Mouse (Mus musculus) liver, postnatal 0 days (tissue): ENCODE measurements around the gene Qars. TPM values are rescaled to one million over a fixed set of nuclear protein-coding genes. Genes with fewer than 3 reads are reported as not detected.

Experiments
- ATAC-seq: fragments of 200-750 bp; cut with Nextera tagmentation; 2 replicates; pipeline ENCODE4 v1.8.0; 2017; ENCODE audit warnings: mild to moderate bottlenecking, moderate library complexity
- DNase-seq: peaks from one replicate; pipeline ENCODE4 v3.0.0-alpha.2; 2016
- H3K27ac ChIP-seq: fragments of 300-500 bp; sonication (generic); 2 replicates; pipeline ENCODE4 v1.5.1; 2014; ENCODE audit warnings: antibody characterized with exemption, moderate library complexity, mild to moderate bottlenecking, low read depth
- H3K27me3 ChIP-seq: fragments of 300-500 bp; sonication (generic); 2 replicates; pipeline ENCODE4 v1.6.1; 2014; ENCODE audit warnings: low read length, control low read depth, mixed read lengths; ENCODE audit not compliant: insufficient read depth
- H3K36me3 ChIP-seq: fragments of 300-500 bp; sonication (generic); replicated peaks from 2 replicates; pipeline ENCODE4 v1.6.1; 2014; ENCODE audit warnings: mild to moderate bottlenecking, control low read depth, low read length, moderate library complexity, mixed read lengths; ENCODE audit not compliant: insufficient read depth
- H3K4me1 ChIP-seq: fragments of 300-500 bp; sonication (generic); 2 replicates; pipeline ENCODE4 v1.6.1; 2014; ENCODE audit warnings: antibody characterized with exemption, mild to moderate bottlenecking, control low read depth; ENCODE audit not compliant: insufficient read depth
- H3K4me2 ChIP-seq: fragments of 300-500 bp; sonication (generic); 2 replicates; pipeline ENCODE4 v1.6.1; 2014; ENCODE audit warnings: low read depth, mild to moderate bottlenecking, low read length, moderate library complexity, mixed read lengths
- H3K4me3 ChIP-seq: fragments of 300-500 bp; sonication (generic); 2 replicates; pipeline ENCODE4 v1.5.1; 2014; ENCODE audit warnings: low read depth, low read length
- H3K9ac ChIP-seq: fragments of 300-500 bp; sonication (generic); replicated peaks from 2 replicates; pipeline ENCODE4 v1.6.1; 2014; ENCODE audit warnings: mild to moderate bottlenecking, moderate library complexity
- H3K9me3 ChIP-seq: fragments of 300-500 bp; sonication (generic); 2 replicates; pipeline ENCODE4 v1.6.1; 2016; ENCODE audit warnings: mild to moderate bottlenecking, control low read depth, low read length, mixed read lengths
- CTCF ChIP-seq: sonication (generic); IDR thresholded peaks from 2 replicates; pipeline ENCODE4 v1.5.1; 2016; ENCODE audit warnings: antibody characterized with exemption, low read depth
- EP300 ChIP-seq: IDR thresholded peaks from 2 replicates; pipeline ENCODE4 v1.6.1; 2016; ENCODE audit warnings: antibody characterized with exemption, low read depth, mild to moderate bottlenecking
- WGBS: fragments of 180-500 bp; shearing (Covaris S2); extraction: QIAGEN DNeasy Blood & Tissue Kit; methylation state at CpG from one replicate; pipeline ENCODE4 v1.1.7; 2014; ENCODE audit not compliant: insufficient replicate concordance; 5-methylcytosine and 5-hydroxymethylcytosine counted together
- polyA plus RNA-seq: library from polyadenylated mRNA; unstranded; fragments of >200 nt; fragmentation: Nextera tagmentation; extraction: Ambion mirVana; gene quantifications from 2 replicates; pipeline ENCODE4 v1.2.1, GENCODE M21; 2015

Gene Qars
- polyA plus RNA-seq, 1 experiment from 2014 or later = 33.0 TPM

GRCm38 (mm10) chr9:108489702-108490558 lies 17.6 kb upstream of the Qars start:
- peak overlapping the region; percentile 90 for H3K4me2 ChIP-seq
- no peaks in the 10 kb centered on the region for H3K9me3 ChIP-seq
- peaks cover 20% of the 10 kb centered on the region for H3K4me1 ChIP-seq
- H3K27ac ChIP-seq = peak overlapping the region; percentile 99
- peak overlapping the region; percentile 88 for H3K4me3 ChIP-seq
- TF ChIP-seq EP300 (no peak), CTCF (no peak)
- DNase-seq = no peak
- H3K9ac ChIP-seq = peak overlapping the region; percentile 97; the same call in 1 of the 2 replicates
- peaks cover 34% of the 10 kb centered on the region for H3K36me3 ChIP-seq
- no peak for ATAC-seq
- no peaks in the 10 kb centered on the region for H3K27me3 ChIP-seq
- WGBS = 66% methylated on average over 26 of the region's 26 CpGs

GRCm38 (mm10) chr9:108490559-108491285 lies 16.8 kb upstream of the Qars start, which contains the start of gene Usp19:
TSS of gene Usp19 (plus strand) at chr9:108490602.
- WGBS = under 1% methylated on average over 69 of the region's 69 CpGs
- Histone ChIP-seq H3K4me3 (peak within 1 kb of the TSS; percentile 88), H3K27ac (peak within 1 kb of the TSS; percentile 99), H3K4me2 (peak within 1 kb of the TSS; percentile 90), H3K9ac (peak within 1 kb of the TSS; percentile 97), H3K36me3 (peaks cover 40% of the 10 kb centered on the region), H3K9me3 (no peaks in the 10 kb centered on the region), H3K4me1 (peaks cover 20% of the 10 kb centered on the region), H3K27me3 (no peaks in the 10 kb centered on the region)
- DNase-seq = peak; percentile 95
- peak; percentile 67; the same call in 1 of the 2 replicates for TF ChIP-seq EP300
- TF ChIP-seq CTCF = no peak
- ATAC-seq = peak; percentile 96

- peak overlapping the region; percentile 99 for H3K27ac ChIP-seq
- H3K9ac ChIP-seq = peak overlapping the region; percentile 97
- peaks cover 42% of the 10 kb centered on the region for H3K36me3 ChIP-seq
- no peak for ATAC-seq
- WGBS = 3% methylated on average over 12 of the region's 12 CpGs
- H3K4me3 ChIP-seq = peak overlapping the region; percentile 88
- peak overlapping the region; percentile 90 for H3K4me2 ChIP-seq
- no peak for DNase-seq
- TF ChIP-seq CTCF = no peak
- TF ChIP-seq EP300 = no peak
- no peaks in the 10 kb centered on the region for H3K9me3 ChIP-seq
- H3K27me3 ChIP-seq = no peaks in the 10 kb centered on the region
- peaks cover 20% of the 10 kb centered on the region for H3K4me1 ChIP-seq
Observed at GRCm38 (mm10) chr9:108491286-108491580, 16.3 kb upstream of the Qars start.

- ATAC-seq (no peak), DNase-seq (peak; percentile 33)
- Histone ChIP-seq H3K9ac (peak overlapping the region; percentile 97), H3K4me2 (peak overlapping the region; percentile 90), H3K4me3 (peak overlapping the region; percentile 88), H3K4me1 (peaks cover 20% of the 10 kb centered on the region), H3K27me3 (no peaks in the 10 kb centered on the region), H3K27ac (peak overlapping the region; percentile 99), H3K9me3 (no peaks in the 10 kb centered on the region), H3K36me3 (peaks cover 51% of the 10 kb centered on the region)
- no peak for TF ChIP-seq CTCF
- no peak for TF ChIP-seq EP300
- WGBS = 68% methylated on average over 16 of the region's 16 CpGs
Observed at GRCm38 (mm10) chr9:108492043-108492750, 15.3 kb upstream of the Qars start.

GRCm38 (mm10) chr9:108493246-108493645 lies 14.3 kb upstream of the Qars start:
- peaks cover 20% of the 10 kb centered on the region for H3K4me1 ChIP-seq
- H3K27me3 ChIP-seq = no peaks in the 10 kb centered on the region
- no peak for ATAC-seq
- H3K4me2 ChIP-seq = no peak overlapping the region
- WGBS = 90% methylated on average over 8 of the region's 8 CpGs
- H3K9ac ChIP-seq = no peak overlapping the region
- peaks cover 61% of the 10 kb centered on the region for H3K36me3 ChIP-seq
- H3K27ac ChIP-seq = no peak overlapping the region
- no peak for DNase-seq
- H3K4me3 ChIP-seq = no peak overlapping the region
- no peaks in the 10 kb centered on the region for H3K9me3 ChIP-seq
- TF ChIP-seq EP300 (no peak), CTCF (no peak)
